Mouse (Mus musculus): ENCODE results near the gene Tbx3. TPM values are rescaled to one million over a fixed set of nuclear protein-coding genes. Genes with fewer than 3 reads are reported as not detected.
A peak's percentile ranks its signal among the peaks of the same experiment; 100 is the strongest.

Gene Tbx3
- polyA plus RNA-seq, 1 experiment from 2014 or later: 2.8 TPM

DNA sequence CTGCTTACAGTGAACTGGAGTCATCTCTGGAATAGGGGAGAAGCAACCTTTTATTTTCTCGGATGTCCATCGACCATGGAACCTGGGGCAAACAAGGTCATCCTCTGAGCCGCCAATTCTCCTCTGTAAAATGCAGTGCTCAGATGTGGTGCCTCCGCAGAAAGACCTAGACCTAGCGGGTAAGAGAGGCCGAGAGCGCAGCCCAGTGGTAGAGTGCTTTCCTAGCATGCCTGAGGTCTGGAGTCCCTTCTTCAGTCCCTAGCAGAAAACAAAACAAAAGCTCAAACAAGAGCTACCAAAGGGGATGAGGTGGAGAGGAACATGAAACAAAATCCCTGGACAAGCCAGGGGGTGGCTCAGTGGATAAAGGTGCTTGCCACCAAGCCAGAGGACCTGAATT is 40.3 kb downstream of the Tbx3 start:
- 51% methylated on average over 7 of the region's 7 CpGs for WGBS (ENCODE audit: insufficient replicate concordance)
- Histone ChIP-seq H3K27me3 (ENCODE audit: insufficient read depth, low read length) (peaks cover 13% of the 10 kb centered on the region), H3K36me3 (replicated peaks; ENCODE audit: insufficient read depth, low read length) (no peaks in the 10 kb centered on the region), H3K9ac (replicated peaks) (no peak overlapping the region), H3K4me1 (ENCODE audit: insufficient read depth) (no peaks in the 10 kb centered on the region), H3K4me2 (ENCODE audit: low read depth, low read length) (no peak overlapping the region), H3K4me3 (ENCODE audit: low read depth, low read length) (no peak overlapping the region), H3K27ac (ENCODE audit: low read depth) (no peak overlapping the region), H3K9me3 (ENCODE audit: low read length) (no peaks in the 10 kb centered on the region)
- TF ChIP-seq CTCF (IDR thresholded peaks at IDR 0.05; ENCODE audit: low read depth): no peak
- no peak for TF ChIP-seq EP300 (IDR thresholded peaks at IDR 0.05; ENCODE audit: low read depth)
- DNase-seq: no peak
- ATAC-seq: no peak

DNA sequence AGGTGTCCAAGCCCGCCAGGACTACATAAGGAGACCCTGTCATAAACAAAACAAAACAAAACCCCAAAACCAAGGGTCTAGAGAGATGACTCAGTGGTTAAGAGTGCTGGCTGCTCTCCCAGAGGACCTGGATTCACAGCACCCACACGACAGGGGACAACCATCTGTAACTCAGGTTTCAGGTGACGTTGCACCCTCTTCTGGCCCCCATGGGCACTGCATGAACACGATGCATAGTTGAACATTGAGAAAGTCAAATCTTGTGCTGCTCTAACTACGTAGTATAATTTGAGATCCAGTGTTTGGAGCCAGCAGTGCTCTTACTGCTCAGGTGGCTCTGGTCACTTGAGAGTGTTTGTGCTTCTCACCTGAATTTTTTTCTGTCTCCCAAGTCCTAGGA is 41.2 kb downstream of the Tbx3 start:
- Histone ChIP-seq H3K27me3 (ENCODE audit: insufficient read depth, low read length) (peaks cover 11% of the 10 kb centered on the region; the same call in 1 of the 2 replicates), H3K4me2 (ENCODE audit: low read depth, low read length) (no peak overlapping the region), H3K4me1 (ENCODE audit: insufficient read depth) (no peaks in the 10 kb centered on the region), H3K27ac (ENCODE audit: low read depth) (no peak overlapping the region), H3K9ac (replicated peaks) (no peak overlapping the region), H3K9me3 (ENCODE audit: low read length) (no peaks in the 10 kb centered on the region), H3K36me3 (replicated peaks; ENCODE audit: insufficient read depth, low read length) (no peaks in the 10 kb centered on the region), H3K4me3 (ENCODE audit: low read depth, low read length) (no peak overlapping the region)
- ATAC-seq (no peak), DNase-seq (no peak)
- WGBS (ENCODE audit: insufficient replicate concordance): 70% methylated on average over 5 of the region's 5 CpGs
- TF ChIP-seq EP300 (IDR thresholded peaks at IDR 0.05; ENCODE audit: low read depth) (no peak), CTCF (IDR thresholded peaks at IDR 0.05; ENCODE audit: low read depth) (no peak)

DNA sequence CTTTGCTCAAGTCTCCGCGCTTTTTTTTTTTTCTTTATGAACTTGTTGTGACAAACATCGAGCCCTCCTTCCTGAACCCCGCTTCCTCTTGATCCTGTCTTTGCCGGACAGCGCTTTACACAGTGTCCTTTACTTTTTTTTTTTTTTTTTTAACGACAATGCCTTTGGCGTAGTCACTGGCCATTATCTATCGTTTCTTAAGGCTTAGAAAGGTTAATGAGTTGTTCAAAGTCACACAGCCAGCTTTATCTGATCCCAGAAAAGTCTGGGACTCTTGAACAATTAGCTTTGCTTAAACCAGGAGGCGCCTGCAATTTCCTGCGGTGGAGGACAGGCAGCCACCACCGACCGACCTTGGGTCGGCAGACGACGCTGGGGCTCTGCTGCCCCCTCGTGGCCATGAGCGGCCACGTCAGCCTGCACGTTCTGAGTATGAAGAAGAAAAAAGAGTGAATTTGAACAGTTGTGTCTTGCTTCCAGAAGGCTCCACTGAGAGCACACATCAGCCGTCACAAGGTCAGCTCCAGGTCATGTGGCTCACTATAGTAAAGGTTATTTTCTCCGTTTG is 42.3 kb downstream of the Tbx3 start:
- Histone ChIP-seq H3K9me3 (ENCODE audit: low read length) (no peaks in the 10 kb centered on the region), H3K9ac (replicated peaks) (no peak overlapping the region; the same call in 1 of the 2 replicates), H3K27me3 (ENCODE audit: insufficient read depth, low read length) (peaks cover under 1% of the 10 kb centered on the region; the same call in 1 of the 2 replicates), H3K4me3 (ENCODE audit: low read depth, low read length) (no peak overlapping the region), H3K36me3 (replicated peaks; ENCODE audit: insufficient read depth, low read length) (no peaks in the 10 kb centered on the region), H3K4me2 (ENCODE audit: low read depth, low read length) (peak overlapping the region; percentile 47), H3K27ac (ENCODE audit: low read depth) (no peak overlapping the region), H3K4me1 (ENCODE audit: insufficient read depth) (no peaks in the 10 kb centered on the region)
- DNase-seq (peak; percentile 81), ATAC-seq (peak; percentile 40; the same call in 1 of the 2 replicates)
- TF ChIP-seq CTCF (IDR thresholded peaks at IDR 0.05; ENCODE audit: low read depth): peak; percentile 89
- TF ChIP-seq EP300 (IDR thresholded peaks at IDR 0.05; ENCODE audit: low read depth): no peak
- WGBS (ENCODE audit: insufficient replicate concordance): 4% methylated on average over 19 of the region's 22 CpGs

DNA sequence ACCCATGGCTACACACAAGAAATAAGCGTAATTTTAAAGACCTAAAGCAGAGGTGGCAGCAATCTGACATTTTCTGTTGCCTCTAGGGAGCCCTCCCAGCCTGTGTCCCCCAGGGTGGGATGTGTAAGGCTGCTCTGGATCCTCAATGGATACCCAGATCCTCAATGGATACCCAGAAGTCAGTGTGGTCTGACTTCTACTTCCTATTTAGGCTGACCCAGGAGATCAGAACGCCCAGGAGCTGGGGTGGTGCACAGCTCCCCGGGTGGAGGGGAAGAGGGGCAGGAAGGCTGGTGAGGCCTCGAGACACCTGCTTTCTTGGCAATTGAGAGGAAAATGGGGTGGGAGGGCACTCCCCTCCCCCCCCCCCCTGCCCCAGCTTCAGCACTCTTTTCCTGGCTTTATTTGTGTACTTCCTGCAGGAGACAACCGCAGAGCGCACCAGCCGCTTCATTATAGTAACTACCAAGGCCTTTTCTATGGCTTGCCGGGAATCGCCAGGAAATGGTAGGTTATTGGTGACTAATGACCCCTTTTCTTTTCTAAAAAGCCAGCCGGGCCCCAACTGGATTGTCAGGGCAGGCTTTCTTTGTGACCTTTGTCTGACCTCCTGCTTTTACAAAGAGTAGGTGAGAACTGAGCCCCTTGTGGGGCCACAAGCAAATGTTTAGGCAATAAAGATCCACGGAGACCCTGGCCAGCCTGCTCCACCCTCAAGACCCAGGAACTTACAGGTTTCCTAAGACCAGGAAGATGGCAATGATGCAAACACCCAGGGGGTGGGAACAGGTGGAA is 50.2 kb downstream of the Tbx3 start:
- Histone ChIP-seq H3K4me2 (ENCODE audit: low read depth, low read length) (no peak overlapping the region), H3K4me3 (ENCODE audit: low read depth, low read length) (no peak overlapping the region), H3K9me3 (ENCODE audit: low read length) (no peaks in the 10 kb centered on the region), H3K9ac (replicated peaks) (no peak overlapping the region), H3K36me3 (replicated peaks; ENCODE audit: insufficient read depth, low read length) (no peaks in the 10 kb centered on the region), H3K27ac (ENCODE audit: low read depth) (no peak overlapping the region), H3K27me3 (ENCODE audit: insufficient read depth, low read length) (no peaks in the 10 kb centered on the region), H3K4me1 (ENCODE audit: insufficient read depth) (no peaks in the 10 kb centered on the region)
- ATAC-seq (no peak), DNase-seq (no peak)
- no peak for TF ChIP-seq CTCF (IDR thresholded peaks at IDR 0.05; ENCODE audit: low read depth)
- WGBS (ENCODE audit: insufficient replicate concordance): 29% methylated on average over 10 of the region's 11 CpGs

DNA sequence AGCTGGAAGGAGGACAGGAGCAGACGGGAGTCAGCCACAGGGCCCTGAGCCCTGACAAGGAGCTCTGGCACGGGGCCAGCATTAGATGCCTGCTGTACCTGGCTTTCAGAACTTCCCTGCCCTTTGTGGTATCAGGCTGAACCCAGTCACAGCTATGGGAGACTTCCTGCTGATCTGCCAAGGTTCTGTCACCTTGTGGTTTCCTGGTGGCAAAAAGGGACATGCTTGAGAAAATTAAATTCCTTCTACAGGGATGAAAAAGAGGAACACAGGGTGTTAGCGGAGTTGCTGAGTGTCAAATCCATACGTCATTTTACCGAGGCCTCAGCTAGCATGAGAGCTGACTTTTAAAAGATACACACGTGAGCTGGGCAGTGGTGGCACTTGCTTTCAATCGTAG is 62.5 kb downstream of the Tbx3 start:
- no peak for DNase-seq

More for the DNA sequence above, 62.5 kb downstream of the Tbx3 start:
- Histone ChIP-seq H3K9ac (replicated peaks) (no peak overlapping the region), H3K4me3 (ENCODE audit: low read depth, low read length) (no peak overlapping the region), H3K4me2 (ENCODE audit: low read depth, low read length) (no peak overlapping the region), H3K27me3 (ENCODE audit: insufficient read depth, low read length) (no peaks in the 10 kb centered on the region), H3K36me3 (replicated peaks; ENCODE audit: insufficient read depth, low read length) (no peaks in the 10 kb centered on the region), H3K27ac (ENCODE audit: low read depth) (no peak overlapping the region), H3K4me1 (ENCODE audit: insufficient read depth) (no peaks in the 10 kb centered on the region), H3K9me3 (ENCODE audit: low read length) (no peaks in the 10 kb centered on the region)
- whole genome bisulfite sequencing (ENCODE audit: insufficient replicate concordance): 19% methylated on average over 7 of the region's 7 CpGs
- TF ChIP-seq EP300 (IDR thresholded peaks at IDR 0.05; ENCODE audit: low read depth) (no peak), CTCF (IDR thresholded peaks at IDR 0.05; ENCODE audit: low read depth) (no peak)
- ATAC-seq: no peak

Other genes starting within 250 kb of the Tbx3 start
- not detected in 2 replicates for gene Tbx5, start 162.0 kb downstream of the Tbx3 start, polyA plus RNA-seq (2015; fragmentation: Nextera tagmentation; extraction: Ambion mirVana)